Mouse (Mus musculus) CH12.LX (cell line): ENCODE measurements at regions not wholly inside any gene's neighbourhood (a gene's known extent, or its start where the extent isn't known, plus 50 kb on each side); places are given as distances from the start of the nearest gene placed in this dataset.

Source experiments
- DNase-seq: peaks from one replicate; pipeline ENCODE4 v3.0.0-alpha.2; 2013; ENCODE audit errors: extremely low read depth
- H3K27ac ChIP-seq: 2 replicates; pipeline ENCODE4 v1.5.1; 2012; ENCODE audit warnings: low read depth, mild to moderate bottlenecking, control low read depth, moderate library complexity; ENCODE audit not compliant: insufficient read depth
- H3K27me3 ChIP-seq: replicated peaks from 2 replicates; pipeline ENCODE3; 2012; ENCODE audit warnings: inconsistent platforms
- H3K36me3 ChIP-seq, 2 experiments: replicated peaks in 1 of 2; 2 replicates each; pipeline versions ENCODE3 to v1.6.1; 2012; ENCODE audit warnings: inconsistent platforms in 1 of 2, low read length in 1 of 2, mild to moderate bottlenecking in 1 of 2, mixed read lengths in 1 of 2, moderate library complexity in 1 of 2; ENCODE audit not compliant: control insufficient read depth in 1 of 2, insufficient read depth in 1 of 2
- H3K4me1 ChIP-seq, 2 experiments: 2 replicates each; pipeline ENCODE4 v1.6.1; 2012; ENCODE audit warnings: inconsistent platforms in 1 of 2, moderate library complexity in 1 of 2; ENCODE audit not compliant: insufficient read depth in 2 of 2, control insufficient read depth in 1 of 2
- H3K4me2 ChIP-seq: 2 replicates; pipeline ENCODE4 v1.6.1; 2012; ENCODE audit warnings: low read depth, mild to moderate bottlenecking, control low read depth; ENCODE audit not compliant: poor library complexity, insufficient read depth, severe bottlenecking
- H3K4me3 ChIP-seq, 3 experiments: fragments of 150-350 bp in 1 of 3; sonication (generic) in 1 of 3; replicated peaks in 1 of 3; 2 replicates each; pipeline versions ENCODE3 to v1.5.1; 2011 to 2012; ENCODE audit warnings: low read depth in 2 of 3, low read length in 2 of 3, mild to moderate bottlenecking in 2 of 3, moderate library complexity in 2 of 3, control low read depth in 1 of 3, improper control_type of control experiment in 1 of 3, inconsistent platforms in 1 of 3, mixed read lengths in 1 of 3; ENCODE audit not compliant: poor library complexity in 1 of 3
- H3K79me2 ChIP-seq: replicated peaks from 2 replicates; pipeline ENCODE4 v1.6.1; 2012; ENCODE audit warnings: mild to moderate bottlenecking, moderate library complexity; ENCODE audit not compliant: control insufficient read depth, poor library complexity, insufficient read depth, severe bottlenecking; ENCODE audit errors: extremely low read depth
- H3K9ac ChIP-seq: 2 replicates; pipeline ENCODE4 v1.6.1; 2012; ENCODE audit warnings: low read depth, mild to moderate bottlenecking, control low read depth, moderate library complexity; ENCODE audit not compliant: insufficient read depth
- H3K9me3 ChIP-seq: replicated peaks from 2 replicates; pipeline ENCODE3; 2012; ENCODE audit warnings: low read length, inconsistent platforms, mixed read lengths
- CHD1 ChIP-seq: IDR thresholded peaks from 2 replicates; pipeline ENCODE4 v1.6.1; 2012; ENCODE audit warnings: low read depth, low read length, improper control_type of control experiment, inconsistent platforms
- CHD2 ChIP-seq: IDR thresholded peaks from 2 replicates; pipeline ENCODE4 v1.6.1; 2011; ENCODE audit warnings: low read length, improper control_type of control experiment
- CTCF ChIP-seq, 2 experiments: IDR thresholded peaks in 1 of 2; conservative IDR thresholded peaks in 1 of 2; 2 replicates each; pipeline ENCODE4 v1.5.1; 2011 to 2012; ENCODE audit warnings: low read depth in 2 of 2, low read length in 2 of 2, improper control_type of control experiment in 1 of 2, inconsistent platforms in 1 of 2, mild to moderate bottlenecking in 1 of 2, moderate library complexity in 1 of 2
- ETS1 ChIP-seq: conservative IDR thresholded peaks from 2 replicates; pipeline ENCODE4 v1.6.1; 2012; ENCODE audit warnings: low read depth, mild to moderate bottlenecking, inconsistent platforms, low read length, improper control_type of control experiment, moderate library complexity
- GABPA ChIP-seq: IDR thresholded peaks from 2 replicates; pipeline ENCODE4 v1.6.1; 2012; ENCODE audit warnings: low read depth, low read length, improper control_type of control experiment, inconsistent platforms; ENCODE audit not compliant: insufficient replicate concordance
- IRF4 ChIP-seq: IDR thresholded peaks from 2 replicates; pipeline ENCODE4 v1.6.1; 2014; ENCODE audit warnings: low read depth, mild to moderate bottlenecking, inconsistent platforms, low read length, improper control_type of control experiment
- MAX ChIP-seq: IDR thresholded peaks from 2 replicates; pipeline ENCODE4 v1.6.1; 2011; ENCODE audit warnings: low read length, improper control_type of control experiment
- MXI1 ChIP-seq: IDR thresholded peaks from 2 replicates; pipeline ENCODE4 v1.6.1; 2011; ENCODE audit warnings: mild to moderate bottlenecking, low read depth, low read length, improper control_type of control experiment
- NELFE ChIP-seq: IDR thresholded peaks from 2 replicates; pipeline ENCODE4 v1.6.1; 2011; ENCODE audit warnings: low read depth, low read length, improper control_type of control experiment
- NRF1 ChIP-seq: IDR thresholded peaks from 2 replicates; pipeline ENCODE4 v1.6.1; 2014; ENCODE audit warnings: low read depth, mild to moderate bottlenecking, inconsistent platforms, low read length, improper control_type of control experiment, moderate library complexity
- PAX5 ChIP-seq: IDR thresholded peaks from 2 replicates; pipeline ENCODE4 v1.6.1; 2012; ENCODE audit warnings: low read length, inconsistent platforms, mixed read lengths
- POLR2AphosphoS2 ChIP-seq: IDR thresholded peaks from 2 replicates; pipeline ENCODE4 v1.6.1; 2011; ENCODE audit warnings: low read depth, low read length, improper control_type of control experiment
- TCF12 ChIP-seq: IDR thresholded peaks from 2 replicates; pipeline ENCODE4 v1.6.1; 2014; ENCODE audit warnings: low read depth, mild to moderate bottlenecking, inconsistent platforms, low read length, improper control_type of control experiment
- USF1 ChIP-seq: IDR thresholded peaks from 2 replicates; pipeline ENCODE4 v1.6.1; 2014; ENCODE audit warnings: low read depth, mild to moderate bottlenecking, inconsistent platforms, low read length, improper control_type of control experiment
- USF2 ChIP-seq: conservative IDR thresholded peaks from 2 replicates; pipeline ENCODE4 v1.6.1; 2011; ENCODE audit warnings: low read depth, low read length, improper control_type of control experiment
- ZKSCAN1 ChIP-seq: IDR thresholded peaks from 2 replicates; pipeline ENCODE4 v1.6.1; 2012; ENCODE audit warnings: low read depth, inconsistent platforms, low read length, improper control_type of control experiment, borderline replicate concordance
- dilution Hi-C: fragments of 300-500 bp; cut with MboI; formaldehyde crosslinking; loops from 2 replicates; pipeline ENCODE4 v1.14.3; 2020; ENCODE audit warnings: low sequenced_read_pairs; ENCODE audit not compliant: extremely low pct_unique_long_range_greater_than_20kb, extremely low pct_ligation_motif_present
- in situ Hi-C: fragments of 300-500 bp; cut with MboI; formaldehyde crosslinking; loops from 3 replicates; pipeline ENCODE4 v1.14.3; 2019; ENCODE audit warnings: low sequenced_read_pairs, low pct_ligation_motif_present, low pct_unique_long_range_greater_than_20kb, mixed read lengths

- dilution Hi-C loops (no loop called here), in situ Hi-C loops (no loop called here)
- no peak overlapping the region for H3K27ac ChIP-seq
- H3K4me3 ChIP-seq = no peak overlapping the region
- H3K4me1 ChIP-seq = no peaks in the 10 kb centered on the region
- H3K79me2 ChIP-seq = no peaks in the 10 kb centered on the region
- H3K9me3 ChIP-seq = no peaks in the 10 kb centered on the region
- H3K36me3 ChIP-seq = no peaks in the 10 kb centered on the region
- H3K9ac ChIP-seq = no peak overlapping the region
- no peak for DNase-seq
- TF ChIP-seq PAX5 (no peak), USF1 (no peak), IRF4 (no peak), CHD2 (no peak), NRF1 (no peak)
- no peak overlapping the region for H3K4me2 ChIP-seq
- H3K27me3 ChIP-seq = no peaks in the 10 kb centered on the region
Measured at GRCm38 (mm10) chr9:118367314-118367713, 110.7 kb upstream of the Eomes start.

- Histone ChIP-seq H3K4me3 (no peak overlapping the region), H3K4me1 (no peaks in the 10 kb centered on the region), H3K9ac (no peak overlapping the region), H3K27ac (no peak overlapping the region), H3K4me2 (no peak overlapping the region), H3K79me2 (no peaks in the 10 kb centered on the region), H3K36me3 (no peaks in the 10 kb centered on the region), H3K9me3 (no peaks in the 10 kb centered on the region), H3K27me3 (no peaks in the 10 kb centered on the region)
- dilution Hi-C loops (no loop called here), in situ Hi-C loops (no loop called here)
- DNase-seq = no peak
- TF ChIP-seq MAX (no peak), ETS1 (no peak), IRF4 (no peak), NELFE (no peak), CHD1 (no peak), MXI1 (no peak), GABPA (no peak), USF2 (no peak), POLR2AphosphoS2 (no peak), CTCF (conservative IDR thresholded peaks at IDR 0.05 in 1 of 2, IDR thresholded peaks at IDR 0.05 in 1 of 2; ENCODE audit: low read depth in 2 of 2, low read length in 2 of 2) (no peak), ZKSCAN1 (no peak), TCF12 (no peak)
Measured at GRCm38 (mm10) chr9:118370581-118370980, 107.4 kb upstream of the Eomes start.
